Mouse (Mus musculus): ENCODE results near the gene Cdc42ep2. TPM values are rescaled to one million over a fixed set of nuclear protein-coding genes. Genes with fewer than 3 reads are reported as not detected.

The Cdc42ep2 gene
- total RNA-seq, 2 experiments from 2014 or later = 6.3 to 6.4 TPM

DNA sequence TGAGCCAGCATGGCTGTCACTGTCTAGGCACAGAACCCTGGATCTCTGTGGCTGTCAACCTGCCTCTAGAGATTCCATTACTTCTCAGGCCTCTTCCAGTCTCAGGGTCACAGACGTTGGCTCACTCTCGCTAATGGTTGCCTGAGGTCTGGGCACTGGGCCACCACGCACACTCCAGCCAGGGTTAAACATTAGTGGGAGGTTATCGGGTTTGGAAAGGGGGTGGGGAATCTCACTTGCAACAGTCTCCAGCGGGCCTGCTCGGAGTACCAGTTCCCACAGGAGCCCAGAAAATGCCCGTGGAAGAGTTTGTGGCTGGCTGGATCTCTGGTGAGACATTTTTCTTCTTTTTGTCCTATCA, 46.3 kb downstream of the Cdc42ep2 start:
- DNase-seq (ENCODE audit: extremely low spot score in 1 of 2, low spot score in 1 of 2) = no peak

- DNase-seq (ENCODE audit: extremely low spot score in 1 of 2, low spot score in 1 of 2) = peak; percentile 54 to 65
Measured at GRCm38 (mm10) chr19:5877618-5878361, 46.8 kb downstream of the Cdc42ep2 start, which contains the start of gene Slc25a45. TSS of gene Slc25a45 (plus strand) at chr19:5877808.

DNA sequence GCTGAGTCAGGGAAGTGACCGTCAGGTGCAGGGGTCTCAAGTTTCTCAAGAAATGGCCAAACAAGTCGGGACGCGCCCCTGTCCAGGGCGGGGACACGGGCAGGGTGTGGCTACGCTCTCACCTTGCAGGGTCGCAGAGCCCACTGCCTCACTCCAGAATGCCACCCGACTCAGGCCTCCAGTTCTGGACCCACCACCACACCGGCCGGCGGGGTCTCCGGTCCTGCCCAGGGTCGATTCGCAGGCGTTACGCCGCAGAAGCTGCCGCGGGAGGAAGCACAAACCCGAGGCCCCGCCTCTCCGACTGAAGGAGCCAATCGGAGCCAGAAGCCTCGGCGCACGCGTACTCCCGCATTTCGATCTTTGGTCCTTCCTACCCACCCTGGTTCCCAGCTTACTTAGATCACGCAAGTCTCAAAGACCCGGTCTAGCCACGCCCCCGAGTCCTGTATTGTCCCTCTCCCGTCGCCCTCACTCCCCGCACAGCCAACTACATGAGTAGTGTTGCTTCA, 49.6 kb downstream of the Cdc42ep2 start, which contains the start of gene Frmd8:
Frmd8 (minus strand) TSS at position 306 of the 512 bp plus-strand sequence.
- DNase-seq (ENCODE audit: extremely low spot score in 1 of 2, low spot score in 1 of 2) = peak; percentile 87

DNA sequence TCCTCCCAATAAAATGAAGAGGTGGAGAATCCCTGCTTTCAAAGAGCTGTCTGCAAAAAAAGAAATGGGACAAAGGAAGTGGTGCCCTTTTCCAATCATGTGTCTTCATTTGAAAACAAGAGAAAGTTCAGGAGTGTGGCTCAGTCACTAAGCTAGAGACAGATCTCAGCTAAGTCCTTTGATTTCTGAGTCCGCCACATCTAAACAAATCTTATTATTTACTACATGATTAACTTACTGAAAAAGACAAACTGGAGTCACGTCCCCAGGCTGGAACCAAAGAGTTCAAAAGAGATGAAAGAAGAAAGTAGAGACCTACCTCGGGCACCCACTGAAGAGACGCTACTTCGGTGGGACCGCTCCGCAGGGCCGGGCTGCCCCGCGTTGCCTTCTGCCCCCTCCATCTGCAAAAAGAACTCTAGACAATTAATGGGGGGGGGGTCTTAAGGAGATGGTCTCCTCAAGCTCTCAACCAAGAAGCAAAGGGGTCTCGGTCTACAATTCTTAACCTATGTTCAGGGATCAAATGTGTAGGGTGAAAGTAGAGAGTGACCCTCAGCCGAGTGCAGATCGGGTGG, 50.1 kb downstream of the Cdc42ep2 start:
- no peak for DNase-seq (ENCODE audit: extremely low spot score in 1 of 2, low spot score in 1 of 2)

DNA sequence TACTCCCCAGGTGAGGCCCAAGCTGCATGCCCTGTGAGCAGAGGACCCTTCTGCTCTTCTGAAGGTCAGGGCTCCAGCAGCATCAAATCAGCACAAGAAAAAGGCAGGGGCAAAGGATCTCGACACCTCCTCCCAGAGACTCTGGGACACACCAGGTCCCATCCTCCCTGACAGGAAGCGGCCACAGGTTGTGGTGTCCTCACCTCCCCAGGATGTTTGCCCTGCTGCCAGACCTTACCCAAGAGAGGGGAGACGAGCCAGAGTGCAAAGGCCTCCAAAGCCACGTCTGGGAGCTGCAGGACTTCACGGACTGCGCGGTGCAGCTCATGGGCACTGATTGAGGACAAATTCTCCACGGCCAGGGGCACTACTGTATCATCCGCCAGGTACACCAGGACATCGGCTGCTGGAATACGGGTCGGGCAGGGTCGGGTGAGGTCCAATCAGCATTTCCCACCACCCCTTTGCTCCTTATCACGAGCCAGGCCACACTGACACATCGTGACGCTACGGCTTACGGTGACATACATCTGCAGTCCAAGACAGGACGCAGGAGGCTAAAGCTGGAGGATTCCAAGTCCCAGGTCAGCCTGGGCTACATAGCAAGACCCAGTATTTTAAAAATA, 51.6 kb downstream of the Cdc42ep2 start:
- no peak for DNase-seq (ENCODE audit: extremely low spot score in 1 of 2, low spot score in 1 of 2)

GRCm38 (mm10) chr19:5872528-5872927, 52.1 kb downstream of the Cdc42ep2 start:
- DNase-seq (ENCODE audit: extremely low spot score in 1 of 2, low spot score in 1 of 2) = no peak

DNA sequence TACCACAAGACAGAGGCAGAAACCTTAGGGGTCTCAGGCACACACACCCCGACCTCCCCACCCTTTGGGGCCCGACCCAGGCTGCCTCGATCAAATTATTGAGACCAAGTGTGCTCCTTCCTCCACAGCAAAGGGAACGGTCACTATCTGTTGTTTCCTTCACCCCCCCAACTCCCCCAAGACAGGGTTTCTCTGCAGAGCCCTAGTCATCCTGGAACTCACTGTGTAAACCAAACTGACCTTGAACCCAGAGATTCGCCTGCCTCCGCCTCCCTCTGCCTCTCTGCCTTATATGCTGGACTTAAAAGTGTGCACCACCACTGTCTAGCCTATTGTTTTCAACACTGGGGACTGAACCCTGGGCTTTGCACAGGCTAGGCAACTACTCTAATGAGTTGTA, 52.9 kb downstream of the Cdc42ep2 start:
- no peak for DNase-seq (ENCODE audit: extremely low spot score in 1 of 2, low spot score in 1 of 2)

GRCm38 (mm10) chr19:5871273-5871672, 53.3 kb downstream of the Cdc42ep2 start:
- no peak for DNase-seq (ENCODE audit: extremely low spot score in 1 of 2, low spot score in 1 of 2)

- no peak for DNase-seq (ENCODE audit: extremely low spot score in 1 of 2, low spot score in 1 of 2)
Measured at GRCm38 (mm10) chr19:5868096-5868495, 56.5 kb downstream of the Cdc42ep2 start.

Other genes starting within 250 kb of the Cdc42ep2 start
- 10 to 100 TPM; 17.4 to 21.1 TPM for gene Map3k11, start 236.1 kb downstream of the Cdc42ep2 start, total RNA-seq (2021)
- gene Pcnx3, start 235.9 kb downstream of the Cdc42ep2 start, total RNA-seq (2021) = 10 to 100 TPM; 59.8 to 73.9 TPM
- gene Kcnk7, start 220.4 kb downstream of the Cdc42ep2 start, total RNA-seq (2021) = not detected
- gene Ehbp1l1, start 198.5 kb downstream of the Cdc42ep2 start, total RNA-seq (2021) = 10 to 100 TPM; 14.6 to 17.2 TPM
- 10 to 100 TPM; 29.3 to 32.9 TPM for gene Fam89b, start 195.2 kb downstream of the Cdc42ep2 start, total RNA-seq (2021)
- gene Ltbp3, start 183.9 kb downstream of the Cdc42ep2 start, total RNA-seq (2021) = 10 to 100 TPM; 23.8 to 26.8 TPM
- 10 to 100 TPM; 68.6 to 71.8 TPM for gene Scyl1, start 153.4 kb downstream of the Cdc42ep2 start, total RNA-seq (2021)
- 10 to 100 TPM; 15.6 to 15.8 TPM for gene Frmd8, start 49.5 kb downstream of the Cdc42ep2 start, total RNA-seq (2021)
- 1 to 10 TPM; 3.1 to 3.4 TPM for gene Slc25a45, start 47.0 kb downstream of the Cdc42ep2 start, total RNA-seq (2021)
- gene Tigd3, start 30.7 kb downstream of the Cdc42ep2 start, total RNA-seq (2021) = 1 to 10 TPM; 3.4 TPM
- gene Dpf2, start 11.8 kb downstream of the Cdc42ep2 start, total RNA-seq (2021) = 10 to 100 TPM; 82.5 to 95.6 TPM
- 1 to 10 TPM; 5.4 to 6.5 TPM for gene Pola2, start 39.4 kb upstream of the Cdc42ep2 start, total RNA-seq (2021)
- gene Slc22a20, start 61.3 kb upstream of the Cdc42ep2 start, total RNA-seq (2021) = not detected
- gene Capn1, start 91.1 kb upstream of the Cdc42ep2 start, total RNA-seq (2021) = 10 to 100 TPM; 20.5 to 21.9 TPM
- 10 to 100 TPM; 41.8 to 45.7 TPM for gene Syvn1, start 121.8 kb upstream of the Cdc42ep2 start, total RNA-seq (2021)
- 10 to 100 TPM; 43.1 to 47.4 TPM for gene Mrpl49, start 133.0 kb upstream of the Cdc42ep2 start, total RNA-seq (2021)
- 100 to 1,000 TPM; 588 to 687 TPM for gene Fau, start 133.0 kb upstream of the Cdc42ep2 start, total RNA-seq (2021)
- gene Znhit2, start 136.4 kb upstream of the Cdc42ep2 start, total RNA-seq (2021) = 10 to 100 TPM; 38.0 to 41.5 TPM
- gene Tm7sf2, start 143.6 kb upstream of the Cdc42ep2 start, total RNA-seq (2021) = 10 to 100 TPM; 27.8 to 28.8 TPM
- 10 to 100 TPM; 83.7 to 96.3 TPM for gene Vps51, start 152.4 kb upstream of the Cdc42ep2 start, total RNA-seq (2021)
- not detected for gene Tmem262, start 155.2 kb upstream of the Cdc42ep2 start, total RNA-seq (2021)
- gene Gm28374, start 157.4 kb upstream of the Cdc42ep2 start, total RNA-seq (2021) = not detected
- gene Zfpl1, start 160.1 kb upstream of the Cdc42ep2 start, total RNA-seq (2021) = 10 to 100 TPM; 37.1 to 44.2 TPM
- under 1 TPM in 1 of 2 experiments, not detected in 1; 0.37 TPM for gene Cdca5, start 160.2 kb upstream of the Cdc42ep2 start, total RNA-seq (2021)
- not detected for gene AC131692.1, start 169.6 kb upstream of the Cdc42ep2 start, total RNA-seq (2021)
- gene Naaladl1, start 181.0 kb upstream of the Cdc42ep2 start, total RNA-seq (2021) = not detected
- 10 to 100 TPM; 15.5 to 17.9 TPM for gene Sac3d1, start 193.8 kb upstream of the Cdc42ep2 start, total RNA-seq (2021)
- 10 to 100 TPM; 36.7 to 40.7 TPM for gene Snx15, start 203.5 kb upstream of the Cdc42ep2 start, total RNA-seq (2021)
- under 1 TPM; 0.45 to 0.69 TPM for gene Batf2, start 216.2 kb upstream of the Cdc42ep2 start, total RNA-seq (2021)
- 10 to 100 TPM; 75.5 to 76.1 TPM for gene Arl2, start 216.7 kb upstream of the Cdc42ep2 start, total RNA-seq (2021)